22 mouse cellular contexts compared by ENCODE assay signal in the genomic region with DNA sequence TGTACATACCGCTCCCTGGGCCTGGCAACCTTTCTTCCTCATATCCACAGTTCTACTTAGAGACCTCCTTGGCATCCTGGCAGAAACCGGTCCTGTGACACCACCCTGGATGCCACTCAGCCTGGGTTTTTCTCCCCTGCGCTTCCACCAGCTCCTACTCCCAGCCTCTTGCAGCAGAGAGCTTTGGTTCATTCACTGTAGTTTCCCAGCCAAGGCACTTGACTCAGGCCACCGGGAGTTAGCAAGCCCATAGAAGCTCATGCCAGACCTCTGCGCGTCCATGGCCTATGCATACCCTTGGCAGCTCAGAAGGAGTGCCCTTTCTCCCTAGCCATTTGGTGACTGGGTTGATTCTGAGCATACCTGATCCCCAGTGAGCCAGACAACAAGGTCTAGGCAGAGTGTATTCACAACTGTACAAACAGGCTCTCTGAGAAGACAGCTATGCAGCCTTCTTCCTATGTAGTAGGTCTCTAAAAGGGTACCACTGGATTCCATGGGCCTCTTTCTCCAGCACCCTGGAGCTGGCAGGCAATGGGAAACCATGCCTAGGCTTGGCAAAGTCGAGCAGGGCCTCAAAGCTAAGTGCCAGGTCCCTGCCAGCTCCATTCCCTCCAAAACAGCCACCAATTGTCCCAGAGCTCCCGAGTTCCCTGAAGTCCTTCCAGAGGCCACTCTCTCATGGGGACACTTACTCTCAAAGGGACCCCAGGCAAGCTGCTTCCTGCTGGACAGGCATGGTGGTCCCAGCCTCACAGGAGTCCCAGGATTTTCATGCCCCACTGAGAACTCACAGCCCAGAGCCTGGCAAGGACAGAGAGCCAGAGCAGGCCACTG. TPM values are rescaled to one million over a fixed set of nuclear protein-coding genes. Genes with fewer than 3 reads are reported as not detected.
DNase-seq lines count a peak whose midpoint lies in the region; ATAC-seq lines count a peak whose summit lies in the region.
"Had no signal": no experiment of that assay in that cellular context is flagged by ENCODE, and none has a peak within 500 bp of the region (broad histone marks: within the 10 kb centered on the region; RNA-seq: fewer than 3 reads in every experiment).

No protein-coding gene starts in this region.

- DNase-seq in adrenal gland, postnatal 14 days: peak; percentile 58
- DNase-seq in adrenal gland, postnatal 25 days: no peak
- peak; percentile 16 to 55 for DNase-seq in heart, adult 18-20 months
- DNase-seq in left cerebral cortex, postnatal 14 days (ENCODE audit: low spot score in 2 of 2): peak; percentile 45 to 55
- no peak for DNase-seq in left cerebral cortex, adult 9 months (ENCODE audit: low spot score in 2 of 2)
- DNase-seq in brain, adult 2 months (ENCODE audit: low read depth, low spot score): peak; percentile 34
- no peak for DNase-seq in ovary, postnatal 36 days (ENCODE audit: low spot score)
- DNase-seq: gastrocnemius, postnatal 36 days; heart, postnatal 36 days; lung, embryonic 14.5 days; lung, postnatal 4 days had no signal

- no peak overlapping the region for H3K9ac ChIP-seq in heart, embryonic 11.5 days (ENCODE audit: low read depth, low read length)
- H3K9ac ChIP-seq: forebrain, embryonic 13.5 days; heart, embryonic 13.5 days; liver, embryonic 12.5 days; lung, embryonic 14.5 days; midbrain, embryonic 12.5 days had no signal

- H3K27ac ChIP-seq in heart, embryonic 11.5 days (ENCODE audit: low read depth, low read length): no peak overlapping the region
- H3K27ac ChIP-seq: forebrain, embryonic 13.5 days; heart, embryonic 13.5 days; liver, embryonic 12.5 days; midbrain, embryonic 12.5 days; stomach, postnatal 0 days had no signal

- peaks cover 24% of the 10 kb centered on the region for H3K27me3 ChIP-seq in heart, embryonic 11.5 days (ENCODE audit: control insufficient read depth, insufficient read depth, low read length)
- H3K27me3 ChIP-seq: forebrain, embryonic 13.5 days had no signal

- H3K36me3 ChIP-seq in heart, embryonic 11.5 days (ENCODE audit: control insufficient read depth, insufficient read depth, low read length): no peaks in the 10 kb centered on the region
- H3K36me3 ChIP-seq: heart, embryonic 13.5 days; liver, embryonic 12.5 days; midbrain, embryonic 12.5 days had no signal

- intact Hi-C loops in left cerebral cortex, postnatal 14 days (cut with DNase I): no loop called here

- no peaks in the 10 kb centered on the region for H3K9me3 ChIP-seq in heart, embryonic 11.5 days (replicated peaks; ENCODE audit: control insufficient read depth, low read length)
- H3K9me3 ChIP-seq: forebrain, embryonic 13.5 days; heart, embryonic 13.5 days; liver, embryonic 12.5 days; midbrain, embryonic 12.5 days had no signal

- H3K4me3 ChIP-seq in heart, embryonic 11.5 days (ENCODE audit: low read depth, low read length): no peak overlapping the region
- H3K4me3 ChIP-seq: forebrain, embryonic 13.5 days; heart, embryonic 13.5 days; liver, embryonic 12.5 days; midbrain, embryonic 12.5 days had no signal

- no peak overlapping the region for H3K4me2 ChIP-seq in heart, embryonic 11.5 days
- H3K4me2 ChIP-seq: forebrain, embryonic 13.5 days; heart, embryonic 13.5 days; liver, embryonic 12.5 days; lung, embryonic 14.5 days; midbrain, embryonic 12.5 days had no signal

- peaks cover 4% of the 10 kb centered on the region; the same call in 1 of the 2 replicates for H3K4me1 ChIP-seq in heart, embryonic 11.5 days (ENCODE audit: control insufficient read depth, insufficient read depth, low read length)

- WGBS in heart, embryonic 11.5 days (ENCODE audit: insufficient replicate concordance): 82% methylated on average over 8 of the region's 8 CpGs

- no peak for ATAC-seq in heart, embryonic 11.5 days (replicated peaks; ENCODE audit: insufficient number of reproducible peaks, low FRiP score, low TSS enrichment)
- ATAC-seq: forebrain, embryonic 13.5 days; intestine, postnatal 0 days; liver, embryonic 12.5 days had no signal

RNA-seq across cellular contexts. Expression of gene Sirpa, which starts 15.8 kb away (rescaled TPM):
- total RNA-seq in adrenal gland, postnatal 14 days (2021): 39.9 and 47.4 TPM in 2 replicates
- total RNA-seq in adrenal gland, postnatal 25 days (2021): 46.7 and 58.4 TPM in 2 replicates
- total RNA-seq in heart, adult 18-20 months (2021): 10 to 100 TPM; 27.5 to 29.4 TPM
- 13.0 and 15.7 TPM in 2 replicates for polyA plus RNA-seq in heart, embryonic 11.5 days (2014; fragmentation: Nextera tagmentation; extraction: Ambion mirVana)
- total RNA-seq in left cerebral cortex, postnatal 14 days (2021): 100 to 1,000 TPM; 371 to 377 TPM

RNA-seq across cellular contexts. Expression of gene F830045P16Rik, which starts 40.4 kb away (rescaled TPM):
- total RNA-seq in adrenal gland, postnatal 14 days (2021): not detected in 2 replicates
- not detected in 2 replicates for total RNA-seq in adrenal gland, postnatal 25 days (2021)
- not detected for total RNA-seq in heart, adult 18-20 months (2021)
- polyA plus RNA-seq in heart, embryonic 11.5 days (2014; fragmentation: Nextera tagmentation; extraction: Ambion mirVana): not detected in 2 replicates
- total RNA-seq in left cerebral cortex, postnatal 14 days (2021): under 1 TPM in 1 of 2 experiments, not detected in 1; 0.34 TPM
- total RNA-seq: adrenal gland, postnatal 4 days; CH12.LX; gastrocnemius, postnatal 36 days had no signal
- polyA plus RNA-seq: forebrain, embryonic 13.5 days; heart, embryonic 13.5 days; intestine, postnatal 0 days; kidney, embryonic 16.5 days; limb, embryonic 11.5 days; liver, embryonic 12.5 days; lung, embryonic 14.5 days; midbrain, embryonic 12.5 days had no signal

Comparison
In these comparisons a context has a peak if more than half of its experiments do, and no peak if none do; other contexts are left out.
1. DNase-seq: peak in adrenal gland, postnatal 14 days (single experiment), heart, adult 18-20 months (2 of 2), left cerebral cortex, postnatal 14 days (2 of 2) and brain, adult 2 months (single experiment); none in adrenal gland, postnatal 25 days (single experiment), left cerebral cortex, adult 9 months (0 of 2) and ovary, postnatal 36 days (single experiment).